Mouse (Mus musculus) forebrain, postnatal 0 days (tissue): ENCODE measurements around the gene Ulk4. TPM values are rescaled to one million over a fixed set of nuclear protein-coding genes. Genes with fewer than 3 reads are reported as not detected.
A peak's percentile ranks its signal among the peaks of the same experiment; 100 is the strongest.

Experiments
- ATAC-seq: fragments of 200-750 bp; cut with Nextera tagmentation; 2 replicates; pipeline ENCODE4 v1.8.0; 2017; ENCODE audit warnings: mild to moderate bottlenecking, moderate library complexity
- DNase-seq: peaks from one replicate; pipeline ENCODE4 v3.0.0-alpha.2; 2015
- H3K27ac ChIP-seq: fragments of 300-500 bp; sonication (generic); 2 replicates; pipeline ENCODE4 v1.5.1; 2014; ENCODE audit warnings: low read depth, mild to moderate bottlenecking, antibody characterized with exemption, low read length, moderate library complexity, mixed read lengths
- H3K27me3 ChIP-seq: fragments of 300-500 bp; sonication (generic); 2 replicates; pipeline ENCODE4 v1.6.1; 2014; ENCODE audit warnings: mild to moderate bottlenecking, low read length, mixed read lengths; ENCODE audit not compliant: insufficient read depth
- H3K36me3 ChIP-seq: fragments of 300-500 bp; sonication (generic); 2 replicates; pipeline ENCODE4 v1.6.1; 2014; ENCODE audit warnings: mild to moderate bottlenecking, moderate library complexity; ENCODE audit not compliant: insufficient read depth
- H3K4me1 ChIP-seq: fragments of 300-500 bp; sonication (generic); 2 replicates; pipeline ENCODE4 v1.6.1; 2014; ENCODE audit warnings: antibody characterized with exemption; ENCODE audit not compliant: insufficient read depth
- H3K4me2 ChIP-seq: fragments of 300-500 bp; sonication (generic); 2 replicates; pipeline ENCODE4 v1.6.1; 2014; ENCODE audit warnings: low read depth, mild to moderate bottlenecking, moderate library complexity
- H3K4me3 ChIP-seq: fragments of 300-500 bp; sonication (generic); 2 replicates; pipeline ENCODE4 v1.5.1; 2014; ENCODE audit warnings: low read depth, low read length, mixed read lengths
- H3K9ac ChIP-seq: fragments of 300-500 bp; sonication (generic); 2 replicates; pipeline ENCODE4 v1.6.1; 2014; ENCODE audit warnings: mild to moderate bottlenecking
- H3K9me3 ChIP-seq: fragments of 300-500 bp; sonication (generic); 2 replicates; pipeline ENCODE4 v1.6.1; 2016; ENCODE audit warnings: low read length
- CTCF ChIP-seq: sonication (generic); IDR thresholded peaks from 2 replicates; pipeline ENCODE4 v1.5.1; 2016; ENCODE audit warnings: antibody characterized with exemption, control low read depth, low read depth
- WGBS: fragments of 180-500 bp; shearing (Covaris S2); extraction: QIAGEN DNeasy Blood & Tissue Kit; methylation state at CpG from one replicate; pipeline ENCODE4 v1.1.7; 2014; 5-methylcytosine and 5-hydroxymethylcytosine counted together
- polyA plus RNA-seq: library from polyadenylated mRNA; unstranded; fragments of >200 nt; fragmentation: Nextera tagmentation; extraction: Ambion mirVana; gene quantifications from 2 replicates; pipeline ENCODE4 v1.2.1, GENCODE M21; 2015
- total RNA-seq: library from RNA; depleted of rRNA; stranded (reverse); fragments of >200 nt; gene quantifications from 2 replicates; pipeline ENCODE4 v1.2.3, GENCODE M21; 2014

Ulk4 gene
- total and polyA plus RNA-seq, 2 experiments from 2014 or later, result 13.3 to 105 TPM

DNA sequence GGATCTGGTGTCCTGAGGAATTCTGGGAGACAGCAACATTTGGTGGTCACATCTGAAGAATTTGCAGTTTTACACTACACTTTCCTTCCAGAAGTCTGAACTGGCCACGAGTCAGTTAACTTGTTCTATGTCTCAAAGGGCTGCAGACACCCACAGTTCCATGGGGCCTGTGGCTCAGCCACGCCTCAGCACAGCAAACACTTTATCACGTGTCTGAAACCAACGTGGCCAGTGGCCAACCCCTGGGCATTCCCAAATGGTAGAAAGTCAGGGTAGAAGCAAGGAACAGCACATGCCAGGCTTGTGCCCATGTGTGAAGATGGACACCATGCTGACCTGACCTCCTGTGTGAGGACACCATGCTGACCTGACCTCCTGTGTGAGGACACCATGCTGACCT is 159.1 kb downstream of the Ulk4 start:
- Histone ChIP-seq H3K4me1 (no peaks in the 10 kb centered on the region), H3K9ac (no peak overlapping the region), H3K27me3 (no peaks in the 10 kb centered on the region), H3K4me2 (no peak overlapping the region), H3K27ac (no peak overlapping the region), H3K9me3 (no peaks in the 10 kb centered on the region), H3K4me3 (no peak overlapping the region), H3K36me3 (no peaks in the 10 kb centered on the region)
- TF ChIP-seq CTCF, result no peak
- 82% methylated on average over 4 of the region's 4 CpGs for WGBS
- ATAC-seq (no peak), DNase-seq (no peak)

DNA sequence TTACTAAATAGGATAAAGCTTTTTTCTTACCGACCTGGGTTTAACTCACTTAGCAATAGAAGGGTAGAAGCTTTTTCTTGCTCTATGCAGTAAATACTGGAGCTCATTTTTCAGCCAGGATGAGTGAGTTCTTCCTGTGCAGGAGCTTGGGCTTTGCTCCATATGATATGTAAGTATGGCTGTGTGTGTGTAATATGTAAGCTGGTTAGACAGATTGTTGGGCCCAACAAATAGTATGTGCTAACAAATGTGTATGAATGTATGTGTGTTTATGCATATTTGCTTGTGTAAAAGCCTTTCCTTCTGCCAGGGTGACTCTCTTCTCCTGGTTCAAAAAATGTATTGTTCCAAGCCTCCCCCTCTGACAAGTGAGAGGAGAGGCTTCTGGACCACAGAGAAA is 164.9 kb downstream of the Ulk4 start:
- WGBS, result 24% methylated on average over 1 of the region's 1 CpGs
- no peak for TF ChIP-seq CTCF
- no peaks in the 10 kb centered on the region for H3K27me3 ChIP-seq
- no peak overlapping the region for H3K4me2 ChIP-seq
- H3K4me1 ChIP-seq, result peaks cover 5% of the 10 kb centered on the region
- ATAC-seq (no peak), DNase-seq (no peak)
- H3K9ac ChIP-seq, result no peak overlapping the region
- no peaks in the 10 kb centered on the region for H3K9me3 ChIP-seq
- no peaks in the 10 kb centered on the region for H3K36me3 ChIP-seq
- no peak overlapping the region for H3K4me3 ChIP-seq
- H3K27ac ChIP-seq, result no peak overlapping the region

DNA sequence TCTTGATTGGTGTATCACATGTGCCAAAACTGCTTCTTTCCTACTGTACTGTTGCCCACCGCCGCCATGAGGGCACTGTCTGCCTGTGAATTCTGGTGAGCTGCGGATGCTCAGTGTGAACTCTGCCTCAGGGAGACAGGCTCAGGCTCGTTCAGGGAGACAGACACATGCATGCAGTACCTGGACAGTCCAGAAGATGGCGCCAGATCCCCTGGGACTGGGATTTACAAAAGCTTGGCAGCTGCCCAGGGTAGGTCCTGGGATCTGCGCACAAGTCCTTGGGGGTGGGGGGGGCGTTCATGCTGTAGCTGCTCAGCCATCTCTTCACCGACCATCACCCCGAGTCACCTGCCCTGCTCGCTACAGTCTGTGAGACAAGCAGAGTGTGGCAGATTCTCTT is 168.9 kb downstream of the Ulk4 start:
- H3K36me3 ChIP-seq, result no peaks in the 10 kb centered on the region
- no peaks in the 10 kb centered on the region for H3K9me3 ChIP-seq
- DNase-seq (peak; percentile 92), ATAC-seq (peak; percentile 92)
- H3K27ac ChIP-seq, result peak overlapping the region; percentile 40; the same call in 1 of the 2 replicates
- H3K4me1 ChIP-seq, result peaks cover 9% of the 10 kb centered on the region
- TF ChIP-seq CTCF, result peak; percentile 97
- 0 out of 2 replicates have a peak overlapping the region, but pooled peaks have one; percentile 5 for H3K4me2 ChIP-seq
- no peak overlapping the region for H3K4me3 ChIP-seq
- 8% methylated on average over 10 of the region's 10 CpGs for WGBS
- H3K27me3 ChIP-seq, result no peaks in the 10 kb centered on the region
- no peak overlapping the region for H3K9ac ChIP-seq

DNA sequence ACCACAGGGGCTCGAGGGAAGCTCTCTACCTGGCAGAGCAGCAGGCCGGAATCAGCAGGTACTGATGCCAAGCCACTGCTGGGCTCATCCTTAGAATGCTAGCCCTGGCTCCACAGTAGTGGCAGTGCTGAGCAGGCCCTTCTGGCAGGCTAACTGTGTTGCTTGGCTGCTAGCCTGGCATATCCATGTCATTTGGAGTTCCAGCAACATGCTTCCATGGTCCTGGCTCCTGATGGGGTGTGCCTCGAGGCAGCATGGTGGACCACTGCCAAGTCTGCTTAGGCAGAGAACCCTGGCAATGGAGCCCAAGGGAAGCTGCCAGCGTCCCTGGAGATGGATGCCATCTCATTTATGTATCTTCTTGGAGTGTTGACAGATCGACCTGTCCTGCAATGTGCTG is 169.4 kb downstream of the Ulk4 start:
- Histone ChIP-seq H3K4me3 (no peak overlapping the region), H3K27ac (peak overlapping the region; percentile 40), H3K4me1 (peaks cover 9% of the 10 kb centered on the region), H3K9ac (no peak overlapping the region), H3K36me3 (no peaks in the 10 kb centered on the region), H3K27me3 (no peaks in the 10 kb centered on the region), H3K9me3 (no peaks in the 10 kb centered on the region), H3K4me2 (0 out of 2 replicates have a peak overlapping the region, but pooled peaks have one; percentile 5)
- ATAC-seq (peak; percentile 92), DNase-seq (peak; percentile 94)
- TF ChIP-seq CTCF, result no peak; the same call in 1 of the 2 replicates
- WGBS, result 34% methylated on average over 5 of the region's 5 CpGs

DNA sequence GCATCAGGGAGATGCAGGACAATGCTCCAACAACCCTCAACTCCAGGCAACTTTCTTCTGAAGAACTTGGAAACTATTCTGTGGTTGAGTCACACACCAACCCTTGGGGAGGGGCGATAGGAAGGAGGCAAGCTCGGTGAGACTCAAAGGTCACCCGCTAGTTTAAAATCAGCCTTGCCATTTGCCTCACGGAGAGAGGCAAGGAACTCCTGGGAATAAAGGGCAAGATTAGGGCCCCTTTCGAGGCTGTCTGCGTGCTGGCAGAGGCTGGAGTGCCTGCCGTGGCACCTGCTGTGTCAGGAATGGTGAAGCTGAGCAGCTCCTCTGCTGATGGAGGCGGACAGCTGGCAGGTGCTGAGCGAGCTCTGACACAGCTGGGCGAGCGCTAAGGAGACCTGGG is 169.9 kb downstream of the Ulk4 start:
- H3K4me3 ChIP-seq, result no peak overlapping the region
- no peaks in the 10 kb centered on the region for H3K36me3 ChIP-seq
- H3K27ac ChIP-seq, result peak overlapping the region; percentile 40; the same call in 1 of the 2 replicates
- no peaks in the 10 kb centered on the region for H3K9me3 ChIP-seq
- H3K4me2 ChIP-seq, result 0 out of 2 replicates have a peak overlapping the region, but pooled peaks have one; percentile 5
- H3K4me1 ChIP-seq, result peaks cover 9% of the 10 kb centered on the region
- ATAC-seq (peak; percentile 4; the same call in 1 of the 2 replicates), DNase-seq (peak; percentile 42)
- WGBS, result 15% methylated on average over 11 of the region's 11 CpGs
- no peak overlapping the region for H3K9ac ChIP-seq
- no peaks in the 10 kb centered on the region for H3K27me3 ChIP-seq
- no peak for TF ChIP-seq CTCF

DNA sequence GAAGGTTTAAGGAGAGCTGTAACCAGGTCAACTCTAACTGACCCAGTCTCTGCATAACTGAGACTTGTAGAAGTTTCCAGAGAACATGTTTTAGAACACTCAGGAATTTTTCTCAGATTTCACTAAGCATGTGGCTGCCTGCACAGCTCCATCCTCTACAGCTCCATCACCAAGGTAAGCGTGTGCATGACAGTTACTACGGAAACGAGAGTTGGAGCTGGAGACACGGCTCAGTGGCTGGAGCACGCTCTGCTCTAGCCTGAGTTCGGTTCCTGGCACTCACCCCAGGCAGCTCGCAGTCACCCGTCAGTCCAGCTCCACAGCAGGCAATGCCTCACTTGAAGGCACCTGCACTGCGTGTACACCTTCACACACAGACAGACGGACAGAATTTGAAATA is 175.5 kb downstream of the Ulk4 start:
- Histone ChIP-seq H3K27me3 (no peaks in the 10 kb centered on the region), H3K9ac (no peak overlapping the region), H3K27ac (no peak overlapping the region), H3K36me3 (no peaks in the 10 kb centered on the region), H3K4me1 (no peaks in the 10 kb centered on the region), H3K9me3 (no peaks in the 10 kb centered on the region), H3K4me2 (no peak overlapping the region), H3K4me3 (no peak overlapping the region)
- DNase-seq (no peak), ATAC-seq (peak; percentile 59; the same call in 1 of the 2 replicates)
- 61% methylated on average over 10 of the region's 10 CpGs for WGBS
- TF ChIP-seq CTCF, result no peak

DNA sequence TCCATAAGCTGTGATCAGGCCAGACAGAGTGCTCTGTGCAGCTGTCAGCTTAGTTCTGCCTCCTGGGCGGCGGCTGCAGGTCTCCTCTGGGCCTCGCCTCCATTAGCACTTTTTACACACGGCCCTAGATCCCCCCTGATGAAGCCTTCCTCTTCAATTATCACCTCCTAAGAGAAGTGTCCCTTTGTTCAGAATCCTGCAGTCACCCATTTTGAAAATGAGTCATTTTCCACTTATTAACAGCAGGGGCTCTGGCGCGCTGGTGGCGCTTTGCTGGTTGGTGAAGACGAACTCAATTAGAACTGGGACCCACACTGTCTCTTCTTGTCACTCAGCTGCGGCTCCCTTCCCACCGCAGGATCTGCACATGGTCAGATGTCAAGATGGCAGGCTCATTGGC is 177.5 kb downstream of the Ulk4 start:
- WGBS, result 66% methylated on average over 10 of the region's 10 CpGs
- Histone ChIP-seq H3K36me3 (no peaks in the 10 kb centered on the region), H3K4me3 (no peak overlapping the region), H3K9ac (no peak overlapping the region), H3K27ac (no peak overlapping the region), H3K27me3 (no peaks in the 10 kb centered on the region), H3K4me1 (no peaks in the 10 kb centered on the region), H3K9me3 (no peaks in the 10 kb centered on the region), H3K4me2 (no peak overlapping the region)
- no peak for TF ChIP-seq CTCF
- DNase-seq (no peak), ATAC-seq (peak; percentile 30; the same call in 1 of the 2 replicates)
